Mouse (Mus musculus) right cerebral cortex, postnatal 10 days (tissue): Measurements from ENCODE around the gene Krtap4-2.
A peak's percentile ranks its signal among the peaks of the same experiment; 100 is the strongest.
"Not testable (repeated sequence)": the region's sequence is repeated elsewhere in the genome, so short reads cannot be mapped to it uniquely, and the experiment has no call there.

ENCODE experiments used
- DNase-seq, 2 experiments: peaks; one replicate each; pipeline ENCODE4 v3.0.0; 2021; ENCODE audit warnings: low spot score in 2 of 2

The Krtap4-2 gene

DNA sequence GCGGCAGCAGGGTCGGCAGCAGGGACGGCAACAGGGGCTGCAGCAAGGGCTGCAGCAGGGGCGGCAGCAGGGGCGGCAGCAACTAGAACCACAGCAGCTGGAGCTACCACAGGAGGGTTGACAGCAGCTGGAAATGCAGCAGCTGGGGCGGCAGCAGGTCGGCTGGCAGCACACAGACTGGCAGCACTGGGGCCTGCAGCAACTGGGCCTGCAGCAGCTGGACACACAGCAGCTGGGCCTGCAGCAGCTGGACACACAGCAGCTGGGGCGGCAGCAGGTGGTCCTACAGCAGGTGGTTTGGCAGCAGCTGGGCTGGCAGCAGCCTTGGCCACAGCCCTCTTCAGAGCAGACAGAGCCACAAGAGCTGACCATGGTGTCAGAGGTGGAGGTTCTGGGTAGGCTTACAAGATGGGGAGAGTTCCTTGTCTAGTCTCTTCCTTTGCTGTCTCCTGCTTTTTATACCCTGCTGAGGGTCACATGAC, at the start of gene Krtap4-2:
TSS of gene Krtap4-2 (minus strand) at position 432 of the 482 bp plus-strand sequence.
- DNase-seq = no peak

DNA sequence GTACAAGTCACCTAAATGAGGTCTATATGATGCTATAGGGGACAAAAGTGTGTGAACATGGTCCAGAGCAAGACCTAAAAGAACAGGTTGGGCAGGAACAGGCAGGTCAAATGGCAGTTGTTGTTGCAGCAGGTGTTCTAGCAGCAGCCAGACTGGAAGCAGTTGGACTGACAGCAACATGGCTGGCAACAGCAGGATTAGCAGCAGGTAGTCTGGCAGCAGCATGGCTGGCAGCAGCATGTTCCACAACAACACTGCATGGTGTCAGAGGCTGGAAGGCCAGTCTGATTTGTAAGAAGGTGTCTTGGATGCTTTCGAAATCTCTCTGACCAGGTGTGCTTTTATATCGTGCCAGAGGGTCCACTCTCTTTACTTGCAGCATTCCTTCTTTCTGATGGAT, 48.6 kb upstream of the Krtap4-2 start:
- DNase-seq = no peak

- DNase-seq = no peak
Measured at GRCm38 (mm10) chr11:99665860-99666259, 31.0 kb upstream of the Krtap4-2 start, which contains the start of gene Krtap4-6. Gene Krtap4-6 (minus strand): TSS chr11:99665960.

GRCm38 (mm10) chr11:99662802-99663201, 27.9 kb upstream of the Krtap4-2 start:
- no peak for DNase-seq

GRCm38 (mm10) chr11:99659256-99659655, 24.4 kb upstream of the Krtap4-2 start:
- no peak for DNase-seq

- not testable (repeated sequence) for DNase-seq
Measured at GRCm38 (mm10) chr11:99658467-99659010, 23.7 kb upstream of the Krtap4-2 start, which contains the start of gene Gm11563. Gene Gm11563 (minus strand): TSS chr11:99658960.

GRCm38 (mm10) chr11:99657051-99657450, 22.2 kb upstream of the Krtap4-2 start:
- no peak for DNase-seq

DNA sequence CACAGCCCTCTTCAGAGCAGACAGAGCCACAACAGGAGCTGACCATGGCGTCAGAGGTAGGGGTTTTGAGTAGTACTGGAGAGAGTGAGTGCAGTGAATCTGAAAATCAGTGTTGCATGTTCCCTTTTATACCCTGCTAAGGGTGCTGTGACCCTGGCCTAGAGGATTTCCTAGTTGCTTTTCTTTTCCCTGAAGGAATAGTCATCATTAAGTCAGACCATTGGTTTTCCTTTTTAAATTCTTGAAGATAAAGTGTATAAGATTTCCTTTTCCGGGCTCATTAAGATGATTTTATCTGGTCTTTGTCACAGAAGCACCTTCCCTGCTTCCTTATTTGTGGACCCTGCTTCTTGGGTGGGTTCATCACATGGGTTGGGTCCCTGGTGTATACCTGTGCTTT, 15.3 kb upstream of the Krtap4-2 start, which contains the start of gene Gm11555:
TSS of gene Gm11555 (minus strand) at position 101 of the 400 bp plus-strand sequence.
- DNase-seq = no peak

DNA sequence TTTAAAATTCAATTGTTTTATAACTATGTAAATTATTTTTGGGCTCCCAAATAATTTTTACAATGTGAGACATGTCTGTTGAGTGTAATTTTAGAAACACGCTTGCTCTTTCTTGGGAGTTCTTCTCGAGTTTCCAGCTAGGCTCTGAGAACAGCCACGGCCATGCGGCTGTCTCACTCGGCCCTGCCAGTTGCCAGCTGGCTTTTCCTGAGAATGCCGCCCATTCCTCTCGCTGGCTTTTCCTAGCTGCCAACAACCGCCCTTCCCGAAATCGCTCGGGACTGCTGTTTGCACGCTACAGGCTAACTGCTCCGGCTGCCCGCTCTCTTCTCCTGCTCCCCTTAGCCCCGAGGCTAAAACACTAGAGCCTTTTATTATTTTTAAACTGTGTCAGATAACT, 11.6 kb upstream of the Krtap4-2 start:
- peak; percentile 37 to 39 for DNase-seq

DNA sequence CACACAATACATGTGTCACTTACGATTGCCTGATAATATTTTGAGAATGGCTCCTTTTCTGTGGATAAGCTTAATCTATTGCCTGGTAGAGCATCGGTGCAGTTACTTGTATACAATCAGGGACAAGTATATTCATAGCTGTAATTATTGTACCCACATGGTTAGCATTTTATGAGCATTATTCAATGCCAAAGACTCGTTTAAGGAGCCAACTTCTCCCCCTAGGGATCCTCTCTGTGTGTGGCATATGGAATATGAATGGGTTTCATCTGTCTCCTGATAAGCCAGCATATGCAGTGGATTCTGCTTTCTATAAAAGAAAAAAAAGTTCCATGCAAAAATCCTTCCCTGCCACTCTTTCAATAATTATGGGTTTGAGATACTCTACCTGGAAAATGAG, 9.5 kb upstream of the Krtap4-2 start:
- no peak for DNase-seq

DNA sequence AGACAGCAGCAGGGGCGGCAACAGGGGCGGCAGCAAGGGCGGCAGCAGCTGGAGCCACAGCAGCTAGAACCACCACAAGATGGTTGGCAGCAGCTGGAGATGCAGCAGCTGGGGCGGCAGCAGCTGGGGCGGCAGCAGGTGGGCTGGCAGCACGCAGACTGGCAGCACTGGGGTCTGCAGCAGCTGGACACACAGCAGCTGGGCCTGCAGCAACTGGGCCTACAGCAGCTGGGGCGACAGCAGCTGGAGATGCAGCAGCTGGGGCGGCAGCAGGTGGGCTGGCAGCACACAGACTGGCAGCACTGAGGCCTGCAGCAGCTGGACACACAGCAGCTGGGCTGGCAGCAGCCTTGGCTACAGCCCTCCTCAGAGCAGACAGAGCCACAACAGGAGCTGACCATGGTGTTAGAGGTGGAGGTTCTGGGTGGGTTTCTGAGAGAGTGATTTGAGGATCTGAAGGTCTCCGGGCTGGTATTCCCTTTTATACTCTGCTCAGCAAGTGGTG, 8.8 kb upstream of the Krtap4-2 start, which contains the start of gene Krtap4-7:
TSS of gene Krtap4-7 (minus strand) at position 455 of the 505 bp plus-strand sequence.
- not testable (repeated sequence) for DNase-seq

DNA sequence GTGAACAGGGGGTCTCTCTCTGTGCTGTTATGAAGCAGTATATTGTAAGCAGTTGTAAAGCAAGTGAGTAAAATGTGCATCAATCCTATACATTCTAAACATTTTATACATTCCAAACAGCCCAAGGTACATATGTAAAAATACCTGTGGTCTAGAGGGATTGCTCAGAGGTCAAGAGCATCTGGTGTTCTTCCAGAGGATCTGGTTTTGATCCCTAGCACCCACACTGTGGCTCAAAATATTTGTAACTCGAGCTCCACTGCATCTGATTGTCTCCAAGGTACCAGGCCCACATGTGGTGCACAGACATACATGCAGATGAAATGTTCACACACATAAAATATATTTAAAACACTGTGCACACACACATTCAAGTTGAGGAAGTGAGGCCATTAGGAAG, 6.0 kb upstream of the Krtap4-2 start:
- DNase-seq = no peak

DNA sequence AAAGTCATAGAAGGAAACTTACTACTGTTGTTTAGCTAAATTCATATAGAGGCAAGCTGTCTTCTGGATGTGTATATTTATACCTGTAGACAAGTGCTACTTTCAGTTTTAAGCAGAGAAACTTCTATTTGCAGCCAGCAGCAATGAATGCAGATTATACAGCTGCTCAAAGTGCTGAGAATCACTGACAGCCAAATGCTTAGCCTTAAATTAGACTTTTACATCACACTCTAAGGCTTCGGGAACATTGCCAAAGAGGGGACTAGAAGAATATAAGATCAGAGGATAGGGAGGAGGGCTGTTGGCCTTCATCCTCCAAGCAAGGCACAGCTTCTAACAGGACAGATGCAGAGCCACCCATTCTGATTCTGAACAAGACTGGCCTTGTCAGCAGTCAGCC, 2.2 kb upstream of the Krtap4-2 start:
- peak in 1 of 2 experiments; percentile 51 for DNase-seq

GRCm38 (mm10) chr11:99633293-99633692, 1.6 kb downstream of the Krtap4-2 start:
- DNase-seq = peak in 1 of 2 experiments; percentile 36

GRCm38 (mm10) chr11:99630890-99631289, 4.0 kb downstream of the Krtap4-2 start:
- no peak for DNase-seq

GRCm38 (mm10) chr11:99628138-99628537, 6.7 kb downstream of the Krtap4-2 start, which contains the start of gene Krtap4-1:
Gene Krtap4-1 (minus strand): TSS chr11:99628238.
- DNase-seq = no peak

DNA sequence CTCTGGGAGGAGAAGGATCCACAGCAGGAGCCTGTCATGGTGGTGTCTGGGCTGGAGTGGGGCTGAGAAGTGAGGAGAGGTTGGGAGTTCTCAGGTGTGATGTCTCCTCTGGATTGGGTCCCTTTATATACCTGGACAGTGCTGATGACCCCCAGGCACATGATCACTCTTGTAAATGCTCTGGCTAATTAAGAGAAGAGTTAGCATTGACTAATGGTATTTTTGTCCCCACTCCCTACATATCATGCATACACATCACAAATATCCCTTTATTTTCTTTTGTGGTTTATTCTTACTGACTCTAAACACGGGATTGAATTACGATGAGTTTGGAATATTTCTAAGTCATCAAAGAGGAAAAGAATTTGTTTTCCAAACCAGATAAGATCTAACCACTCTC, 14.5 kb downstream of the Krtap4-2 start, which contains the start of gene Gm11562:
TSS of gene Gm11562 (minus strand) at position 101 of the 400 bp plus-strand sequence.
- DNase-seq = no peak

- no peak for DNase-seq
Measured at GRCm38 (mm10) chr11:99614796-99615363, 20.0 kb downstream of the Krtap4-2 start, which contains the start of gene Krtap2-4. Gene Krtap2-4 (minus strand): TSS chr11:99614846.

DNA sequence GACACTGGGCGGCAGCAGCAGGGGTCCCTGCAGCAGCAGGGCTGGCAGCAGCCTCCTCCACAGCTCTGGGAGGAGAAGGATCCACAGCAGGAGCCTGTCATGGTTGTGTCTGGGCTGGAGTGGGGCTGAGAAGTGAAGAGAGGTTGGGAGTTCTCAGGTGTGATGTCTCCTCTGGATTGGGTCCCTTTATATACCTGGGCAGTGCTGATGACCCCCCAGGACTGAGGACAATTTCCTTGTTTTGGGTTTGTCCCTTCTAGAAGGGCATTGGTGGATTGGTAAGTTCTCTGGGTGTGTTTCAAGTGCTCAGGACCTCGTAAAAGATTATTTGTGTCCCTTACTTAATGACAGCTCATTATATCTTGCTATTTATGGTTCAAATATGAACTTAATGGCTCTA, 24.8 kb downstream of the Krtap4-2 start, which contains the start of gene Gm11937:
TSS of gene Gm11937 (minus strand) at position 101 of the 400 bp plus-strand sequence.
- DNase-seq = not testable (repeated sequence)

DNA sequence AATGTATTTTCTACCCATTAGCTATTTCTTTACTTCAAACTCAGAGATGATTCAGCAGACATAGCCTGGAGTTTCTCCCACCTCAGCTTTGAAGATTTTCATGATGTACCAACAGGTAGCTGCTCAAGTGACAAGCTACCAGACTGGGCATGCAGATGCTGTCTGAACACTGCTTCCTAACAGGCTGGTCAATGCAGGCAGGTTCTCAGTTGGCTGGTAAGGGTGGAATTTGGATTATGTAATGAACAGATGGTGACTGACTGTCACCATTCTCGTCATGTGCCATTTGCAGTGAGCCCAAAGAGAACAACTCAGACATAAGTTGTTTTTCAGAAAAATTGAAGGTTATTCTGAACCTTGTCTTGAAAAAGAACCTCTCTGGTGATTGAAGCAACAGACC, 25.8 kb downstream of the Krtap4-2 start:
- DNase-seq = peak; percentile 34 to 47

- not testable (repeated sequence) for DNase-seq
Measured at GRCm38 (mm10) chr11:99603208-99603607, 31.7 kb downstream of the Krtap4-2 start, which contains the start of gene Gm11938. Gene Gm11938 (minus strand): TSS chr11:99603308.

GRCm38 (mm10) chr11:99597742-99598141, 37.1 kb downstream of the Krtap4-2 start, which contains the start of gene Krtap9-3:
Gene Krtap9-3 (minus strand): TSS chr11:99598105.
- DNase-seq = not testable (repeated sequence)
